Mouse (Mus musculus) adrenal gland, postnatal 14 days (tissue): ENCODE measurements around the gene Psrc1. TPM values are rescaled to one million over a fixed set of nuclear protein-coding genes. Genes with fewer than 3 reads are reported as not detected.
A peak's percentile ranks its signal among the peaks of the same experiment; 100 is the strongest.

ENCODE experiments used
- DNase-seq: peaks from one replicate; pipeline ENCODE4 v3.0.0; 2021; ENCODE audit warnings: mixed read lengths
- total RNA-seq: library from RNA; stranded (reverse); gene quantifications from 2 replicates; pipeline ENCODE4 v1.2.3, GENCODE M21; 2021

Gene Psrc1
- total RNA-seq, 1 experiment from 2014 or later, result 4.1 TPM

GRCm38 (mm10) chr3:108423844-108424801, 40.5 kb downstream of the Psrc1 start:
- DNase-seq, result peak; percentile 59

GRCm38 (mm10) chr3:108424944-108425623, 41.4 kb downstream of the Psrc1 start:
- no peak for DNase-seq

GRCm38 (mm10) chr3:108425624-108426018, 42.0 kb downstream of the Psrc1 start:
- DNase-seq, result no peak

- DNase-seq, result no peak
Measured at GRCm38 (mm10) chr3:108432542-108433187, 49.0 kb downstream of the Psrc1 start.

GRCm38 (mm10) chr3:108433188-108433880, 49.7 kb downstream of the Psrc1 start:
- no peak for DNase-seq

GRCm38 (mm10) chr3:108433881-108434495, 50.3 kb downstream of the Psrc1 start:
- DNase-seq, result no peak

GRCm38 (mm10) chr3:108435701-108436379, 52.2 kb downstream of the Psrc1 start:
- DNase-seq, result no peak

- DNase-seq, result no peak
Measured at GRCm38 (mm10) chr3:108436380-108436714, 52.7 kb downstream of the Psrc1 start.

Other genes starting within 250 kb of the Psrc1 start
- 134 and 140 TPM in 2 replicates for gene Gnai3, start 237.7 kb upstream of the Psrc1 start, total RNA-seq
- gene Gpr61, start 229.0 kb upstream of the Psrc1 start, total RNA-seq, result 0.23 TPM in 1 of 2 replicates, not detected in the other
- gene Amigo1, start 197.5 kb upstream of the Psrc1 start, total RNA-seq, result 19.3 and 19.5 TPM in 2 replicates
- gene Cyb561d1, start 182.6 kb upstream of the Psrc1 start, total RNA-seq, result 5.7 and 9.6 TPM in 2 replicates
- gene Atxn7l2, start 172.9 kb upstream of the Psrc1 start, total RNA-seq, result 8.1 and 10.2 TPM in 2 replicates
- gene Sypl2, start 157.2 kb upstream of the Psrc1 start, total RNA-seq, result 0.15 and 0.22 TPM in 2 replicates
- gene Psma5, start 126.9 kb upstream of the Psrc1 start, total RNA-seq, result 83.9 and 86.4 TPM in 2 replicates
- 42.0 and 45.7 TPM in 2 replicates for gene Sort1, start 99.8 kb upstream of the Psrc1 start, total RNA-seq
- not detected in 2 replicates for gene Mybphl, start 18.9 kb upstream of the Psrc1 start, total RNA-seq
- gene Celsr2, start 31.7 kb downstream of the Psrc1 start, total RNA-seq, result 8.7 and 11.0 TPM in 2 replicates
- 144 and 167 TPM in 2 replicates for gene Sars, start 61.4 kb downstream of the Psrc1 start, total RNA-seq
- gene 1700013F07Rik, start 150.3 kb downstream of the Psrc1 start, total RNA-seq, result not detected in 2 replicates
- gene 5330417C22Rik, start 152.7 kb downstream of the Psrc1 start, total RNA-seq, result 1.5 and 4.7 TPM in 2 replicates
- 41.3 and 43.1 TPM in 2 replicates for gene Tmem167b, start 178.6 kb downstream of the Psrc1 start, total RNA-seq
- 23.5 and 29.5 TPM in 2 replicates for gene Taf13, start 187.9 kb downstream of the Psrc1 start, total RNA-seq
- gene Wdr47, start 207.4 kb downstream of the Psrc1 start, total RNA-seq, result 6.2 and 8.0 TPM in 2 replicates